Mouse (Mus musculus): Measurements from ENCODE around the gene Hist1h2ae.

DNA sequence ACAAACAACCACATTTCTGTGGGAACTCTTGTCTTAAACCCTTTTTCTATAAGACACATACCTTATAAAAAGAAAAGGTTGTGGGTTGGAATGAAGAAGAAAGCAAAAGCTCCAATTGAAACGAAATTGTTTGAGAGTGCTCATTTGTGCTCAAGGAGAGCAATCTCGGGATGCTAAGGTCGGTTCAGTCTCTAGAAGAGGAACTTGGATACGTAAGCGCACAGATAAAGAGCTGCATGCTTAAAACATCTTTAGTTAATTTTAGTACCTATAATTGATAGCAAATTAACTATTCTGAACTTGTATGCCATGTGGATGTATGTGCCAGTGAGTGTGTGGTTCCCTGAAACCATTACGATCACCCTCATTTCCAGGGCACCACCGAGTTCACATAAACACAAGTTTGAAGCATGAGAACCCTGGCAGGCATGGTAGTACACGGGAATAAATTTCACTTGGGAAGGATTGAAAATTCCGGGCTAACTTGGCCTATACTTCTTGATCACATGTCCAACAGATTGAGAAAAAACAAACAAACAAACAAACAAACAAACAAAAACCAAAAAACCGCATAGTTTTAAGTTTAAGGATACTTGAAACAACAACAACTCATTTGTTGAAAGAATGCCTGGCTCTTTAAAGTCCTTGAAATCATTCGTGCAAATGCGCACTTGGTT is 49.2 kb upstream of the Hist1h2ae start:
- TF ChIP-seq CTCF (IDR thresholded peaks at IDR 0.05; ENCODE audit: borderline replicate concordance, control insufficient read depth, extremely low read depth, insufficient read depth, low read length, poor library complexity), result no peak
- no peak for TF ChIP-seq POLR2A (IDR thresholded peaks at IDR 0.05; ENCODE audit: control insufficient read depth, extremely low read depth, insufficient read depth, low read length, poor library complexity)

Data from thymus, adult 2 months (tissue).